In genomic region chr3:22190498-22190897, GRCm38 (mm10) we compare ENCODE assay signal across 9 mouse cellular contexts.
DNase-seq lines count a peak whose midpoint lies in the region; ATAC-seq and TF ChIP-seq lines count a peak whose summit lies in the region.
"Had no signal": no experiment of that assay in that cellular context is flagged by ENCODE, and none has a peak within 500 bp of the region (broad histone marks: within the 10 kb centered on the region; RNA-seq: fewer than 3 reads in every experiment).

No protein-coding gene starts in this region.

- TF ChIP-seq CTCF in heart, adult 2 months (IDR thresholded peaks at IDR 0.05) = peak; percentile 80

- H3K79me2 ChIP-seq in heart, adult 2 months (replicated peaks; ENCODE audit: control insufficient read depth, insufficient read depth, low read length) = 0 out of 2 replicates have a peak, but pooled peaks cover under 1% of the 10 kb centered on the region

- no peaks in the 10 kb centered on the region for H3K9me3 ChIP-seq in heart, embryonic 12.5 days (replicated peaks)
- H3K9me3 ChIP-seq in kidney, embryonic 16.5 days (ENCODE audit: low read length) = no peaks in the 10 kb centered on the region
- H3K9me3 ChIP-seq: liver, embryonic 15.5 days had no signal

- no peaks in the 10 kb centered on the region for H3K27me3 ChIP-seq in heart, adult 2 months (ENCODE audit: control insufficient read depth, insufficient read depth, low read length)
- H3K27me3 ChIP-seq in heart, embryonic 12.5 days (replicated peaks) = no peaks in the 10 kb centered on the region
- no peaks in the 10 kb centered on the region for H3K27me3 ChIP-seq in kidney, embryonic 16.5 days (ENCODE audit: insufficient read depth, low read length)
- H3K27me3 ChIP-seq: liver, embryonic 15.5 days had no signal

- no peak overlapping the region for H3K4me3 ChIP-seq in heart, adult 2 months
- H3K4me3 ChIP-seq in heart, embryonic 12.5 days = no peak overlapping the region
- no peak overlapping the region for H3K4me3 ChIP-seq in kidney, embryonic 16.5 days (ENCODE audit: low read length)
- H3K4me3 ChIP-seq: liver, embryonic 15.5 days had no signal

- H3K27ac ChIP-seq in heart, adult 2 months = no peak overlapping the region
- H3K27ac ChIP-seq in heart, embryonic 12.5 days (ENCODE audit: poor library complexity, severe bottlenecking) = no peak overlapping the region
- H3K27ac ChIP-seq in kidney, embryonic 16.5 days (ENCODE audit: low read length) = no peak overlapping the region
- H3K27ac ChIP-seq: liver, embryonic 15.5 days had no signal

- TF ChIP-seq POLR2A in heart, adult 2 months (IDR thresholded peaks at IDR 0.05; ENCODE audit: insufficient read depth, low read depth, low read length) = no peak

- TF ChIP-seq EP300 in heart, adult 2 months (IDR thresholded peaks at IDR 0.05; ENCODE audit: insufficient read depth, low read depth, low read length) = no peak

- H3K36me3 ChIP-seq in heart, adult 2 months (ENCODE audit: control insufficient read depth, insufficient read depth, low read length) = peaks cover 2% of the 10 kb centered on the region; the same call in 1 of the 2 replicates
- H3K36me3 ChIP-seq in heart, embryonic 12.5 days = peaks cover 39% of the 10 kb centered on the region
- H3K36me3 ChIP-seq in kidney, embryonic 16.5 days (ENCODE audit: insufficient read depth, low read length) = peaks cover 22% of the 10 kb centered on the region; the same call in 1 of the 2 replicates

- intact Hi-C loops in heart, adult 2 months (cut with DNase I) = loop anchor here (1.0 to 5.0 kb wide), 2 partner anchors 254 to 1533 kb away; no protein-coding TSS in a partner anchor

- DNase-seq in heart, adult 2 months = no peak
- peak; percentile 10 for DNase-seq in 3134 (ENCODE audit: extremely low read depth, insufficient read length, low spot score)
- peak; percentile 17 for DNase-seq in MEL-GATA-1-ER (ENCODE audit: extremely low read depth, low read depth)
- peak; percentile 29 for DNase-seq in fibroblast of lung, adult 2 months (ENCODE audit: low read depth)
- DNase-seq in lung, postnatal 36 days = peak; percentile 69

- no peak overlapping the region for H3K4me2 ChIP-seq in heart, embryonic 12.5 days
- no peak overlapping the region for H3K4me2 ChIP-seq in kidney, embryonic 16.5 days (replicated peaks; ENCODE audit: low read depth, low read length)
- H3K4me2 ChIP-seq: liver, embryonic 15.5 days had no signal

- ATAC-seq in heart, embryonic 12.5 days (ENCODE audit: insufficient number of reproducible peaks, low FRiP score) = no peak
- ATAC-seq in monocyte, adult 5-6 weeks (replicated peaks; ENCODE audit: insufficient number of reproducible peaks, low FRiP score, low TSS enrichment, poor library complexity, severe bottlenecking) = no peak
- no peak for ATAC-seq in kidney, embryonic 16.5 days (ENCODE audit: low FRiP score, low TSS enrichment)

- no peak overlapping the region for H3K9ac ChIP-seq in heart, adult 2 months (ENCODE audit: low read depth, low read length)
- H3K9ac ChIP-seq in heart, embryonic 12.5 days = no peak overlapping the region
- no peak overlapping the region for H3K9ac ChIP-seq in kidney, embryonic 16.5 days (replicated peaks; ENCODE audit: low read length)
- H3K9ac ChIP-seq: liver, embryonic 15.5 days had no signal

- H3K4me1 ChIP-seq in heart, adult 2 months (ENCODE audit: control insufficient read depth, insufficient read depth, low read length) = no peaks in the 10 kb centered on the region
- peaks cover 11% of the 10 kb centered on the region; the same call in 1 of the 2 replicates for H3K4me1 ChIP-seq in heart, embryonic 12.5 days (replicated peaks)
- H3K4me1 ChIP-seq in kidney, embryonic 16.5 days (ENCODE audit: insufficient read depth, low read length) = no peaks in the 10 kb centered on the region
- H3K4me1 ChIP-seq: liver, embryonic 15.5 days had no signal

Comparison
In these comparisons a context has a peak if more than half of its experiments do, and no peak if none do; other contexts are left out.
1. DNase-seq: peak in 3134 (single experiment), MEL-GATA-1-ER (single experiment), fibroblast of lung, adult 2 months (single experiment) and lung, postnatal 36 days (single experiment); none in heart, adult 2 months (0 of 2).